Mouse (Mus musculus) bone marrow, adult 2 months (tissue): Measurements from ENCODE around the gene Sod1.

Experiments used
- CTCF ChIP-seq: fragments of 200-500 bp; IDR thresholded peaks from 2 replicates; pipeline ENCODE4 v1.5.1; 2011; ENCODE audit warnings: low read length, control low read depth; ENCODE audit not compliant: control insufficient read depth, insufficient read depth
- POLR2A ChIP-seq: fragments of 200-500 bp; IDR thresholded peaks from 2 replicates; pipeline ENCODE4 v1.6.1; 2011; ENCODE audit warnings: low read depth, mild to moderate bottlenecking, control low read depth, low read length, borderline replicate concordance; ENCODE audit not compliant: control insufficient read depth

GRCm38 (mm10) chr16:90203226-90203962 lies 17.2 kb upstream of the Sod1 start:
- TF ChIP-seq CTCF, result no peak
- no peak for TF ChIP-seq POLR2A
